In the genomic region with DNA sequence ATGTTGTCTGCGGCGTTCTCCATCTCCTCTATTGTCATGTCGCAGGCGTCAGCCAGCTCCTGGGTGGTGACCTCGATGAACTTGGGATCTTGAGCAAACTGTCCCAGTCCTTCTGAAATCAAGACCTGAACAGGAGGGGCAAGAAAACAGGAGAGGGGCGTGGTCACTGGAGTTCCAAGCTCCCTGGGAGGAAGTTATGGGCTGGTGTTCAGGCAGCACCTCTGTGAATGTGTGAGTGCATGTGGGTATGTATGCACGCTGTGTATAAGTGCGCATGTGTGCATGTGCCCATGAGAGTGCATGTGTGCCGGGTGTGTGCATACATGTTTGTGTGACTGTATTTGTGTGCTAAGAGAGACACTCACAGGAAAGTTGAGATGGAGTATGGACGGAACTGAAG, we compare ENCODE assay signal across 9 mouse cellular contexts. TPM values are rescaled to one million over a fixed set of nuclear protein-coding genes. Genes with fewer than 3 reads are reported as not detected.
A peak's percentile ranks its signal among the peaks of the same experiment; 100 is the strongest.
DNase-seq lines count a peak whose midpoint lies in the region; ATAC-seq and TF ChIP-seq lines count a peak whose summit lies in the region.
"Had no signal": no experiment of that assay in that cellular context is flagged by ENCODE, and none has a peak within 500 bp of the region (broad histone marks: within the 10 kb centered on the region; RNA-seq: fewer than 3 reads in every experiment).

No protein-coding gene starts in this region.

- peaks cover 10% of the 10 kb centered on the region for H3K4me1 ChIP-seq in heart, embryonic 12.5 days (replicated peaks)
- no peaks in the 10 kb centered on the region for H3K4me1 ChIP-seq in intestine, postnatal 0 days (replicated peaks; ENCODE audit: control insufficient read depth, insufficient read depth, low read length)
- H3K4me1 ChIP-seq in midbrain, embryonic 11.5 days (ENCODE audit: control insufficient read depth, insufficient read depth, low read length) = peaks cover 8% of the 10 kb centered on the region

- H3K27me3 ChIP-seq in heart, embryonic 12.5 days (replicated peaks) = 0 out of 2 replicates have a peak, but pooled peaks cover 6% of the 10 kb centered on the region
- 0 out of 2 replicates have a peak, but pooled peaks cover 3% of the 10 kb centered on the region for H3K27me3 ChIP-seq in intestine, postnatal 0 days (replicated peaks; ENCODE audit: control insufficient read depth, insufficient read depth, low read length)
- H3K27me3 ChIP-seq in midbrain, embryonic 11.5 days (ENCODE audit: control insufficient read depth, insufficient read depth, low read length) = no peaks in the 10 kb centered on the region; the same call in 1 of the 2 replicates

- H3K27ac ChIP-seq in heart, embryonic 12.5 days (ENCODE audit: poor library complexity, severe bottlenecking) = no peak overlapping the region
- no peak overlapping the region for H3K27ac ChIP-seq in intestine, postnatal 0 days (ENCODE audit: low read depth, low read length)
- H3K27ac ChIP-seq in midbrain, embryonic 11.5 days (ENCODE audit: low read depth, low read length) = no peak overlapping the region

- no peak overlapping the region for H3K9ac ChIP-seq in heart, embryonic 12.5 days
- H3K9ac ChIP-seq in intestine, postnatal 0 days (ENCODE audit: low read depth, low read length) = no peak overlapping the region
- peak overlapping the region; percentile 61; the same call in 1 of the 2 replicates for H3K9ac ChIP-seq in midbrain, embryonic 11.5 days (ENCODE audit: low read length)

- H3K36me3 ChIP-seq in heart, embryonic 12.5 days = peaks cover 72% of the 10 kb centered on the region
- no peaks in the 10 kb centered on the region for H3K36me3 ChIP-seq in intestine, postnatal 0 days (ENCODE audit: control insufficient read depth, insufficient read depth)
- no peaks in the 10 kb centered on the region for H3K36me3 ChIP-seq in midbrain, embryonic 11.5 days (ENCODE audit: control insufficient read depth, insufficient read depth, low read length)

- no peak for DNase-seq in heart, postnatal 4 days
- peak; percentile 39 for DNase-seq in embryo, embryonic 11 days
- no peak for DNase-seq in midbrain, embryonic 11.5 days (ENCODE audit: low spot score, missing footprints)
- DNase-seq in layer of hippocampus, postnatal 25 days (ENCODE audit: extremely low spot score in 1 of 2, low spot score in 1 of 2) = no peak
- DNase-seq in ovary, postnatal 36 days (ENCODE audit: low spot score) = no peak
- DNase-seq: heart, postnatal 36 days had no signal

- H3K4me3 ChIP-seq in heart, embryonic 12.5 days = peak overlapping the region; percentile 38
- peak overlapping the region; percentile 46 for H3K4me3 ChIP-seq in intestine, postnatal 0 days (ENCODE audit: low read depth, low read length)
- H3K4me3 ChIP-seq in midbrain, embryonic 11.5 days (ENCODE audit: low read depth, low read length) = peak overlapping the region; percentile 43

- 46% methylated on average over 10 of the region's 10 CpGs for WGBS in heart, embryonic 12.5 days
- WGBS in intestine, postnatal 0 days = 38% methylated on average over 10 of the region's 10 CpGs
- WGBS in midbrain, embryonic 11.5 days = 37% methylated on average over 10 of the region's 10 CpGs

- ATAC-seq in heart, embryonic 12.5 days (ENCODE audit: insufficient number of reproducible peaks, low FRiP score) = no peak
- peak; percentile 28 for ATAC-seq in intestine, postnatal 0 days
- peak; percentile 64 for ATAC-seq in midbrain, embryonic 11.5 days (ENCODE audit: low FRiP score)
- ATAC-seq in cerebellum, adult (ENCODE audit: insufficient number of reproducible peaks, low FRiP score, low TSS enrichment) = no peak

- TF ChIP-seq CTCF in intestine, postnatal 0 days (IDR thresholded peaks at IDR 0.05; ENCODE audit: low read depth) = no peak

- H3K4me2 ChIP-seq in heart, embryonic 12.5 days = peak overlapping the region; percentile 68
- peak overlapping the region; percentile 88 for H3K4me2 ChIP-seq in intestine, postnatal 0 days (replicated peaks; ENCODE audit: low read depth)
- H3K4me2 ChIP-seq in midbrain, embryonic 11.5 days = peak overlapping the region; percentile 79

- no peaks in the 10 kb centered on the region for H3K9me3 ChIP-seq in heart, embryonic 12.5 days (replicated peaks)
- H3K9me3 ChIP-seq in intestine, postnatal 0 days (ENCODE audit: control insufficient read depth) = no peaks in the 10 kb centered on the region
- H3K9me3 ChIP-seq in midbrain, embryonic 11.5 days (ENCODE audit: control insufficient read depth, low read length) = no peaks in the 10 kb centered on the region

RNA-seq across cellular contexts. Expression of a gene that starts 32.0 kb away (rescaled TPM):
- polyA plus RNA-seq in heart, embryonic 12.5 days (2016; fragmentation: Nextera tagmentation; extraction: Ambion mirVana) = 8.3 and 9.1 TPM in 2 replicates
- 1 to 10 TPM; 3.2 to 3.5 TPM for total RNA-seq in heart, postnatal 4 days (2021)
- 2.7 and 4.1 TPM in 2 replicates for polyA plus RNA-seq in intestine, postnatal 0 days (2015; fragmentation: Nextera tagmentation; extraction: Ambion mirVana)
- 21.8 and 23.3 TPM in 2 replicates for polyA plus RNA-seq in midbrain, embryonic 11.5 days (2014; fragmentation: Nextera tagmentation; extraction: Ambion mirVana)
- 1 to 10 TPM; 8.2 to 8.5 TPM for total RNA-seq in layer of hippocampus, postnatal 25 days (2021)

Comparison
In these comparisons a context has a peak if more than half of its experiments do, and no peak if none do; other contexts are left out.
1. ATAC-seq: peak in intestine, postnatal 0 days (single experiment) and midbrain, embryonic 11.5 days (single experiment); none in heart, embryonic 12.5 days (single experiment) and cerebellum, adult (single experiment).
2. Peak in every context shown above with its lines, with median percentiles within 50 percentile points of each other: H3K4me2 ChIP-seq and H3K4me3 ChIP-seq.